Mouse (Mus musculus) midbrain, embryonic 13.5 days (tissue): ENCODE measurements at regions not wholly inside any gene's neighbourhood (a gene's known extent, or its start where the extent isn't known, plus 50 kb on each side); places are given as distances from the start of the nearest gene placed in this dataset.

Experiments
- ATAC-seq: fragments of 200-750 bp; cut with Nextera tagmentation; 2 replicates; pipeline ENCODE4 v1.8.0; 2017; ENCODE audit warnings: mild to moderate bottlenecking, moderate TSS enrichment, moderate library complexity
- H3K27ac ChIP-seq: fragments of 300-500 bp; sonication (generic); 2 replicates; pipeline ENCODE4 v1.5.1; 2015; ENCODE audit warnings: inconsistent platforms, mild to moderate bottlenecking, moderate library complexity
- H3K27me3 ChIP-seq: fragments of 300-500 bp; sonication (generic); 2 replicates; pipeline ENCODE4 v1.6.1; 2015; ENCODE audit warnings: mild to moderate bottlenecking, inconsistent platforms
- H3K36me3 ChIP-seq: fragments of 300-500 bp; sonication (generic); 2 replicates; pipeline ENCODE4 v1.6.1; 2015; ENCODE audit warnings: mild to moderate bottlenecking, inconsistent platforms
- H3K4me1 ChIP-seq: fragments of 300-500 bp; sonication (generic); replicated peaks from 2 replicates; pipeline ENCODE4 v1.6.1; 2015; ENCODE audit warnings: inconsistent platforms
- H3K4me2 ChIP-seq: fragments of 300-500 bp; sonication (generic); replicated peaks from 2 replicates; pipeline ENCODE4 v1.6.1; 2015; ENCODE audit warnings: moderate library complexity, mild to moderate bottlenecking, inconsistent platforms
- H3K4me3 ChIP-seq: fragments of 300-500 bp; sonication (generic); replicated peaks from 2 replicates; pipeline ENCODE4 v1.5.1; 2015; ENCODE audit warnings: mild to moderate bottlenecking, inconsistent platforms
- H3K9ac ChIP-seq: fragments of 300-500 bp; sonication (generic); replicated peaks from 2 replicates; pipeline ENCODE4 v1.6.1; 2015; ENCODE audit warnings: mild to moderate bottlenecking, inconsistent platforms
- H3K9me3 ChIP-seq: fragments of 300-500 bp; sonication (generic); 2 replicates; pipeline ENCODE4 v1.6.1; 2016; ENCODE audit warnings: mild to moderate bottlenecking, inconsistent platforms
- WGBS: fragments of 180-500 bp; shearing (Covaris S2); methylation state at CpG from one replicate; pipeline ENCODE4 v1.1.7; 2015; 5-methylcytosine and 5-hydroxymethylcytosine counted together

- Histone ChIP-seq H3K36me3 (no peaks in the 10 kb centered on the region), H3K9me3 (no peaks in the 10 kb centered on the region), H3K4me3 (no peak overlapping the region), H3K27me3 (no peaks in the 10 kb centered on the region), H3K9ac (no peak overlapping the region), H3K4me1 (peaks cover 9% of the 10 kb centered on the region; the same call in 1 of the 2 replicates), H3K4me2 (no peak overlapping the region), H3K27ac (no peak overlapping the region)
- WGBS, result 60% methylated on average over 3 of the region's 3 CpGs
- no peak for ATAC-seq
Observed at GRCm38 (mm10) chr7:70972023-70972400, 379.3 kb downstream of the Gm10295 start.

- Histone ChIP-seq H3K4me3 (no peak overlapping the region), H3K9me3 (no peaks in the 10 kb centered on the region), H3K27ac (no peak overlapping the region), H3K4me1 (peaks cover 9% of the 10 kb centered on the region; the same call in 1 of the 2 replicates), H3K36me3 (no peaks in the 10 kb centered on the region), H3K27me3 (no peaks in the 10 kb centered on the region), H3K4me2 (no peak overlapping the region), H3K9ac (no peak overlapping the region)
- no peak for ATAC-seq
- WGBS, result 15% methylated on average over 6 of the region's 6 CpGs
Observed at GRCm38 (mm10) chr7:70971323-70972022, 379.8 kb downstream of the Gm10295 start.

- no peaks in the 10 kb centered on the region for H3K4me1 ChIP-seq
- no peaks in the 10 kb centered on the region for H3K36me3 ChIP-seq
- H3K4me2 ChIP-seq, result no peak overlapping the region
- no peak overlapping the region for H3K4me3 ChIP-seq
- no peaks in the 10 kb centered on the region for H3K9me3 ChIP-seq
- no peak for ATAC-seq
- H3K9ac ChIP-seq, result no peak overlapping the region
- 77% methylated on average over 4 of the region's 4 CpGs for WGBS
- H3K27me3 ChIP-seq, result no peaks in the 10 kb centered on the region
- H3K27ac ChIP-seq, result no peak overlapping the region
Observed at GRCm38 (mm10) chr7:70952318-70952959, 398.8 kb downstream of the Gm10295 start.

- 79% methylated on average over 5 of the region's 5 CpGs for WGBS
- no peaks in the 10 kb centered on the region for H3K36me3 ChIP-seq
- H3K9me3 ChIP-seq, result no peaks in the 10 kb centered on the region
- H3K4me2 ChIP-seq, result no peak overlapping the region
- no peaks in the 10 kb centered on the region for H3K4me1 ChIP-seq
- no peak overlapping the region for H3K9ac ChIP-seq
- ATAC-seq, result no peak
- H3K27me3 ChIP-seq, result no peaks in the 10 kb centered on the region
- H3K27ac ChIP-seq, result no peak overlapping the region
- no peak overlapping the region for H3K4me3 ChIP-seq
Observed at GRCm38 (mm10) chr7:70948281-70948680, 403.0 kb downstream of the Gm10295 start.

GRCm38 (mm10) chr7:70946260-70946659 is 405.0 kb downstream of the Gm10295 start:
- WGBS, result 60% methylated on average over 2 of the region's 2 CpGs
- H3K27ac ChIP-seq, result no peak overlapping the region

GRCm38 (mm10) chr7:70930911-70931310 is 420.4 kb downstream of the Gm10295 start:
- H3K27me3 ChIP-seq, result no peaks in the 10 kb centered on the region
- 0 out of 2 replicates have a peak, but pooled peaks cover 7% of the 10 kb centered on the region for H3K9me3 ChIP-seq
- 14% methylated on average over 6 of the region's 6 CpGs for WGBS
- H3K27ac ChIP-seq, result no peak overlapping the region
- no peaks in the 10 kb centered on the region for H3K36me3 ChIP-seq
- H3K9ac ChIP-seq, result no peak overlapping the region
- no peak overlapping the region for H3K4me3 ChIP-seq
- ATAC-seq, result no peak
- peaks cover 7% of the 10 kb centered on the region; the same call in 1 of the 2 replicates for H3K4me1 ChIP-seq
- H3K4me2 ChIP-seq, result no peak overlapping the region

More at GRCm38 (mm10) chr7:70946260-70946659, 405.0 kb downstream of the Gm10295 start:
- H3K27me3 ChIP-seq, result no peaks in the 10 kb centered on the region
- H3K4me3 ChIP-seq, result no peak overlapping the region
- H3K4me2 ChIP-seq, result no peak overlapping the region
- no peak for ATAC-seq
- no peaks in the 10 kb centered on the region for H3K9me3 ChIP-seq
- no peak overlapping the region for H3K9ac ChIP-seq
- no peaks in the 10 kb centered on the region for H3K4me1 ChIP-seq
- no peaks in the 10 kb centered on the region for H3K36me3 ChIP-seq

GRCm38 (mm10) chr7:70929935-70930334 is 421.4 kb downstream of the Gm10295 start:
- WGBS, result 15% methylated on average over 11 of the region's 11 CpGs
- Histone ChIP-seq H3K36me3 (no peaks in the 10 kb centered on the region), H3K4me1 (peaks cover 7% of the 10 kb centered on the region; the same call in 1 of the 2 replicates), H3K27me3 (no peaks in the 10 kb centered on the region), H3K4me3 (peak overlapping the region; percentile 16), H3K9ac (no peak overlapping the region), H3K4me2 (peak overlapping the region; percentile 46), H3K27ac (no peak overlapping the region), H3K9me3 (0 out of 2 replicates have a peak, but pooled peaks cover 8% of the 10 kb centered on the region)
- ATAC-seq, result peak; percentile 89

- H3K27me3 ChIP-seq, result no peaks in the 10 kb centered on the region
- no peak for ATAC-seq
- no peaks in the 10 kb centered on the region for H3K36me3 ChIP-seq
- H3K27ac ChIP-seq, result no peak overlapping the region
- 64% methylated on average over 3 of the region's 3 CpGs for WGBS
- H3K4me1 ChIP-seq, result peaks cover 7% of the 10 kb centered on the region; the same call in 1 of the 2 replicates
- H3K4me2 ChIP-seq, result no peak overlapping the region
- no peak overlapping the region for H3K4me3 ChIP-seq
- no peak overlapping the region for H3K9ac ChIP-seq
- H3K9me3 ChIP-seq, result 0 out of 2 replicates have a peak, but pooled peaks cover 8% of the 10 kb centered on the region
Observed at GRCm38 (mm10) chr7:70928001-70928400, 423.3 kb downstream of the Gm10295 start.

GRCm38 (mm10) chr7:70917016-70917415 is 434.3 kb downstream of the Gm10295 start:
- WGBS, result 81% methylated on average over 4 of the region's 4 CpGs

GRCm38 (mm10) chr7:70908921-70909320 is 442.4 kb downstream of the Gm10295 start:
- 64% methylated on average over 3 of the region's 3 CpGs for WGBS
- Histone ChIP-seq H3K27ac (no peak overlapping the region), H3K4me2 (no peak overlapping the region), H3K27me3 (no peaks in the 10 kb centered on the region), H3K4me1 (0 out of 2 replicates have a peak, but pooled peaks cover 2% of the 10 kb centered on the region), H3K4me3 (no peak overlapping the region), H3K9ac (no peak overlapping the region), H3K9me3 (no peaks in the 10 kb centered on the region), H3K36me3 (no peaks in the 10 kb centered on the region)
- no peak for ATAC-seq

More at GRCm38 (mm10) chr7:70917016-70917415, 434.3 kb downstream of the Gm10295 start:
- no peaks in the 10 kb centered on the region for H3K27me3 ChIP-seq
- no peak overlapping the region for H3K9ac ChIP-seq
- no peak overlapping the region for H3K4me3 ChIP-seq
- no peaks in the 10 kb centered on the region for H3K4me1 ChIP-seq
- no peaks in the 10 kb centered on the region for H3K9me3 ChIP-seq
- ATAC-seq, result no peak
- no peaks in the 10 kb centered on the region for H3K36me3 ChIP-seq
- no peak overlapping the region for H3K4me2 ChIP-seq
- no peak overlapping the region for H3K27ac ChIP-seq

GRCm38 (mm10) chr7:70891700-70892099 is 459.6 kb downstream of the Gm10295 start:
- ATAC-seq, result no peak
- Histone ChIP-seq H3K4me2 (no peak overlapping the region), H3K27me3 (no peaks in the 10 kb centered on the region), H3K9me3 (no peaks in the 10 kb centered on the region), H3K27ac (no peak overlapping the region), H3K4me3 (no peak overlapping the region), H3K36me3 (no peaks in the 10 kb centered on the region), H3K4me1 (no peaks in the 10 kb centered on the region), H3K9ac (no peak overlapping the region)
- 86% methylated on average over 2 of the region's 2 CpGs for WGBS

GRCm38 (mm10) chr7:70880496-70880895 is 470.8 kb downstream of the Gm10295 start:
- Histone ChIP-seq H3K9ac (no peak overlapping the region), H3K36me3 (no peaks in the 10 kb centered on the region), H3K27ac (no peak overlapping the region), H3K4me3 (no peak overlapping the region), H3K9me3 (0 out of 2 replicates have a peak, but pooled peaks cover 4% of the 10 kb centered on the region), H3K4me2 (no peak overlapping the region), H3K27me3 (no peaks in the 10 kb centered on the region), H3K4me1 (no peaks in the 10 kb centered on the region)
- WGBS, result 75% methylated on average over 2 of the region's 2 CpGs
- ATAC-seq, result no peak
